Mouse (Mus musculus) ovary, adult 10 weeks (tissue): ENCODE results near the gene Bckdhb. TPM values are rescaled to one million over a fixed set of nuclear protein-coding genes. Genes with fewer than 3 reads are reported as not detected.

Source experiments
- polyA plus RNA-seq: library from polyadenylated mRNA; stranded (reverse); fragments of 350-450 nt; fragmentation: Illumina TruSeq; extraction: RNeasy Lipid Tissue Mini Kit (QIAGEN cat#74804); gene quantifications from one replicate; pipeline ENCODE4 v1.2.3, GENCODE M21; 2014

The Bckdhb gene
- polyA plus RNA-seq = 62.5 TPM

DNA sequence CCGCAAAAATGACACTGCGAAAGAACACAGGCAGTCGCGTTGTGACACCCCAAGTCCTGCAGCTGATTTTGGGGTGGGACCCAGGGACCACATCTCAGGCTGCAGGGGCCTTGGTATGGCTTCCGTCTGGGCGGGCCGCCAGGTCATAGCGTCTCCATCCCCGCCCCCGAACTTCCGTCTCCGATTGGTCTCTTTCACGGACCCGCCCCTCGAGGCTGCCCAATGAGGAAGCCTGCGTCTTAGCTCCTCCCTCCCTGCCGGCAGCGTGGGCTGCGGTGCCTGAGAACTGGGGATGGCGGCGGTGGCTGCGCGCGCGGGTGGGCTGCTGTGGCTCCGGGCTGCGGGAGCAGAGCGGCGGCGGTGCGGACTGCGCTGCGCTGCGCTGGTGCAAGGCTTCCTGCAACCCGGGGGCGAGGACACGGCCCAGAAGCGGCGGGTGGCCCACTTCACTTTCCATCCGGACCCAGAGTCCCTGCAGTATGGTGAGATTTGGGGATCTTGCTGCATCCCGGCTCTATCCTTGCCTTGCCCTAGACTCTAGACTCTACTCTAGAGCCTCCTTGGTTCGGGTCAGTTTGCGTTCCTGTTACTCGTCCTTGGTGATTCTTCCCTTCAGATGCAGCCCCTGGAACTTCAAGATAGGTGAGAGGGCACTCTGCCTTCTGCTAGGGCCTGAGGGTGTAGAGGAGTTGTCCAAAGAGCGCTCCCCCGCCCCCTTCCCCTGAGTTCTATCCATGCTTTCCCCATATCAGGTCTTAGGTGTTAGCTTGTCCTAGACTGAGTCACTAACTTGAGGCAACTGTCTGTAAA is at the start of gene Bckdhb:
Bckdhb (plus strand) TSS at position 268 of the 810 bp plus-strand sequence.

Other genes with a start within 250 kb of the Bckdhb start
- 5.0 TPM for gene Elovl4, start 118.9 kb upstream of the Bckdhb start, polyA plus RNA-seq
- gene Ttk, start 90.5 kb upstream of the Bckdhb start, polyA plus RNA-seq = 50.2 TPM